Mouse (Mus musculus) retina, adult 2 months (tissue): ENCODE results near the gene Barhl2.

Source experiments
- DNase-seq: peaks from one replicate; pipeline ENCODE4 v3.0.0-alpha.2; 2012; ENCODE audit warnings: low read depth, low spot score

Gene Barhl2

GRCm38 (mm10) chr5:106457986-106458476, at the start of gene Barhl2:
TSS of gene Barhl2 (minus strand) at chr5:106458166.
- no peak for DNase-seq

DNA sequence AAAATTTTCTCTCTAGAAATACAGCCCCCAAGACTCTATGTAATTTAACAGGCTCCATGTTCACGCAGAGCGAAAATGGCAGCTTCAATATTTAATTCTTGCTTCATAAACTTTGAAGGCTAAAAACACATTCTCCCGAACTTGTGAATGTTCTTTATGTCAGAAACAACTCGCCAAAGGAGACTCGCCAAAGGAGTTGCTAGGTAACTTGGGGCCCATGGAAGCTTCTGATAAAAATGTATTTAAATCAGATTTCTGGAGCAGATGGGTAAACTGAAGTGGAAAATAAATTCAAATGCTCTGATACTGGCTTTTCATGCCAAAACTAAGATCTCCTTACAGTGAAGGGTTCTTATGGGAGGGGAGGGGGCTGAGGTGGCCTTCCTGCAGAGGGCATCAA, 48.1 kb upstream of the Barhl2 start:
- DNase-seq, result no peak

- DNase-seq, result no peak
Observed at GRCm38 (mm10) chr5:106502684-106503545, 44.9 kb upstream of the Barhl2 start.

DNA sequence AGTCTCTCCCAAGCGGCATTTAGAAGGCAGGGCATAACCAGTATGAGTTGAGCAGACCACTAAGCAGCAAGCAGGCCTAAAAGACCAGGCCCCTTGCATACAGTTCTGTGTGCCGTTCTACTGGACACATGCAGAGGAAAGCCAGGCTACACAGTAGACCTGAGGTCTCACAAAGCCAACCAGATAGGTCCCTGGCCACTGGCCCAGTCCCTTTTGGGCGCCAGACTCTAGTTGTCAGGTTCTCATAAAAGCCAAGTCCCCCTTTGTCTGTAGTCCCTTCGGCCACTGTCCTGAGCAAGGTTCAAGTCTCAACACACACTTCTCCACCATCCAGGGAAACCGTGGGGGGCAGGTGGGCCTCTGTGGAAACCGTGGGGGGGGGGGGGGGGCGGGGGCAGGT, 44.3 kb upstream of the Barhl2 start:
- DNase-seq, result no peak

DNA sequence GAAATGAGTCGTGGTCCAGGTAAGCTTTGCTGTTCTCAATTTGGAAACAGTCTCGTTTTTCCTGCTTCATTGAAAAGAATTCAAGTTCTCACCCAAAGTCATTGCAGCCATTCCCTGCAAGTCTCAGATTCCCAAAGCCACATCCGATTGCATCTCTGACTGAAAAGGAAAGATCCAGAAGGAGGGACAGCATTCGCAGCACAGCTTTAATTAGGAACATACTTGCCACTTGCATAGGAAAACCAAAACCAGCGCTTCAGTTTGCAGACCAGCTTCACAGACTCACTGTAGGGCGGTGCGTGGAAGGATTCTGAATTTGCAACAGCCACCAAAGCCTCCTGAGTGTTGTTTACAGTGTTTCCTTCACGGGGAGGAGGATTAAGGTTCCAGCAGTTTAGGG, 33.8 kb upstream of the Barhl2 start:
- no peak for DNase-seq

- no peak for DNase-seq
Observed at GRCm38 (mm10) chr5:106472105-106472500, 14.1 kb upstream of the Barhl2 start.

GRCm38 (mm10) chr5:106471235-106472104, 13.5 kb upstream of the Barhl2 start:
- no peak for DNase-seq

GRCm38 (mm10) chr5:106465129-106465790, 7.3 kb upstream of the Barhl2 start:
- no peak for DNase-seq

DNA sequence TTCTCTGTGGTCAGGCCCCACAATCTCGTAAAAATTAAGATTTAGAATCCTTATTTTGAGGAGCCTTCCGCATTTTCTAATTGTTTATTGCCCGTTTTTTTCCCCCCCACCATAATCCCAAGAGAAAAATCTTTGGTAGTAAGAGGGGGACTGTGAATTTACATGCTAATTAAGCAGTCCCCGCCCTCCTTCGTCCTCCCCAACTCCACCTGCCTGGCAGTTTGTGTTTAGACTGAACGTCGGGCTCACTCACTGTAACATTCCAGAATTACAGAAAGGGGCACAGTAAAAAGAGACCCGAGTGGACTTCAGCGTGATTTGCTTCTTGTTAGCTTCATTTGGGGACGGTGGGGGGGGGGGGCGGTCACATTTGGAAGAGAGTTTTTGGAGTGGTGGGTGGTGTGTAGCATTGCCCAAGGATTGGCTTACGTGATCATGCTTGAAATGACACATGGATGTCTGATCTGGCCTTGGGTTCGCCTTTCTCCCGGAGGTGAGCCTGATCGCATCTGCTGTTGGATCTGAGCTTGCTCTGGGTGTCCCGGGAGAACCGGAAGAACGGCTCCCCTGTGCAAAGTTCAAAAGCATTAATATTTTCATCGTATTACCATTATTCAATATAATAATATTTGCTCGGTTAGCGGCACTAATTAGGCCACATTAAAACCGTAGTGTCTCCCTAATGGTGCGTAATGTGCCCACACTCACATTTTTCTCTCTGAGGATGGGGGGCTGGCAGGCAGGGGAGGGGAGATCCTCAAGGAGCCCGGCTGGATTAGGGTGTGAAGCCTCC, 6.6 kb upstream of the Barhl2 start:
- no peak for DNase-seq

GRCm38 (mm10) chr5:106463661-106464191, 5.8 kb upstream of the Barhl2 start:
- DNase-seq, result no peak

- no peak for DNase-seq
Observed at GRCm38 (mm10) chr5:106461913-106462312, 3.9 kb upstream of the Barhl2 start.

- DNase-seq, result no peak
Observed at GRCm38 (mm10) chr5:106461431-106461830, 3.5 kb upstream of the Barhl2 start.

- DNase-seq, result no peak
Observed at GRCm38 (mm10) chr5:106460535-106460934, 2.6 kb upstream of the Barhl2 start.

GRCm38 (mm10) chr5:106460001-106460511, 2.1 kb upstream of the Barhl2 start:
- DNase-seq, result no peak

GRCm38 (mm10) chr5:106459120-106459641, 1.2 kb upstream of the Barhl2 start:
- no peak for DNase-seq

GRCm38 (mm10) chr5:106458477-106459119, 632 bp upstream of the Barhl2 start:
- DNase-seq, result no peak

- DNase-seq, result no peak
Observed at GRCm38 (mm10) chr5:106457111-106457925, 648 bp downstream of the Barhl2 start.

- no peak for DNase-seq
Observed at GRCm38 (mm10) chr5:106455984-106456383, 2.0 kb downstream of the Barhl2 start.
